Mouse (Mus musculus): ENCODE measurements around the gene Ccdc78. TPM values are rescaled to one million over a fixed set of nuclear protein-coding genes. Genes with fewer than 3 reads are reported as not detected.

The Ccdc78 gene
- polyA plus RNA-seq, 1 experiment = 0.08 TPM

GRCm38 (mm10) chr17:25833291-25833663 lies 46.9 kb downstream of the Ccdc78 start, which contains the start of gene Stub1:
Gene Stub1, minus strand, starts transcription at chr17:25833404.
- peaks cover 6% of the 10 kb centered on the region for H3K36me3 ChIP-seq (ENCODE audit: control insufficient read depth, insufficient read depth)

DNA sequence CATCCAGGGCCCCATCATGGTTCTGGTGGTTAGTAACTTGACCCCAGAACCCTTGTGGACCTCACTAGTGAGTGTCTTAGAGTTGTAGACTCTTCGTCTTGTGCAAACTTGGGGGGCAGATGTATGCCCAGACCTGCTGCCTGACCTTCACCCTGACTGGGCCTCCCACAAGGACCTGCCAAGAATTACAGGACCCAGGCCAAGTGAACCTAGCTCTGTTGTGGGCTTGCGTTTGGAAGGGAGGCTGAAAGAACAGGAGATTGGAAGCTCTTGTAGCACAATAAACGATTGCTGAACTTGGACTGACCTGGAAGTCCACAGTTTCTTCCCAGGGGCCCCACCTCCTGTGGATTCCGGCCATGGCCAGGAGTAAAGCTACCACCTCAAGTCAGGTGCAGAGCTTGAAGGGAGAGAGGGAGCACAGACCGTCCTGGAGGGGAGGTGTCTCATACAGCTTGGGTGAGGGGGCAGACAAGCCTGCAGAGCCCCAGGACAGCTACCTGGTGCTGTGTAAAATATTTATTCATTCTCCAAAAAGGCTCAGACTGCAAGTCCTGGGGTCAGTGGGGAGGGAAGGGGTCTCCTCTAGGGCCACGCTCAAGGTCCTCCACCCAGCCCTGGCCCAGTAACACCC lies 47.7 kb downstream of the Ccdc78 start:
- TF ChIP-seq REST (IDR thresholded peaks at IDR 0.05; ENCODE audit: insufficient read depth, insufficient read length) (no peak), TCF12 (IDR thresholded peaks at IDR 0.05; ENCODE audit: insufficient read depth, poor library complexity, severe bottlenecking) (no peak), SRF (IDR thresholded peaks at IDR 0.05; ENCODE audit: control insufficient read depth, insufficient read length, low read depth) (no peak), MYOD1 (IDR thresholded peaks at IDR 0.05; ENCODE audit: control insufficient read depth in 1 of 3, insufficient read length in 2 of 3, low read depth in 2 of 3) (no peak), E2F4 (IDR thresholded peaks at IDR 0.05; ENCODE audit: insufficient read depth) (no peak), CEBPB (IDR thresholded peaks at IDR 0.05; ENCODE audit: insufficient read depth, poor library complexity, severe bottlenecking) (no peak), USF1 (IDR thresholded peaks at IDR 0.05; ENCODE audit: low read depth) (no peak), TCF3 (IDR thresholded peaks at IDR 0.05; ENCODE audit: insufficient read length, low read depth) (no peak), MAX (IDR thresholded peaks at IDR 0.05; ENCODE audit: low read depth) (no peak), MYOG (IDR thresholded peaks at IDR 0.05; ENCODE audit: control insufficient read depth in 1 of 3, insufficient read depth in 1 of 3, insufficient read length in 2 of 3, low read depth in 2 of 3) (no peak), POLR2AphosphoS2 (IDR thresholded peaks at IDR 0.05; ENCODE audit: insufficient read length, low read depth) (no peak), POLR2A (IDR thresholded peaks at IDR 0.05; ENCODE audit: insufficient read length, low read depth) (no peak)
- Histone ChIP-seq H3K79me2 (ENCODE audit: control insufficient read depth, insufficient read depth) (peaks cover 36% of the 10 kb centered on the region), H3K4me3 (peak overlapping the region; percentile 52), H3K4me2 (ENCODE audit: low read depth) (peak overlapping the region; percentile 94), H3K27me3 (ENCODE audit: control insufficient read depth, insufficient read depth, insufficient read length) (no peaks in the 10 kb centered on the region), H3ac (ENCODE audit: control insufficient read depth, insufficient read length) (peak overlapping the region; percentile 46), H3K36me3 (ENCODE audit: control insufficient read depth, insufficient read depth) (peaks cover 9% of the 10 kb centered on the region)

More at GRCm38 (mm10) chr17:25833291-25833663, 46.9 kb downstream of the Ccdc78 start, which contains the start of gene Stub1:
- Histone ChIP-seq H3K79me2 (ENCODE audit: control insufficient read depth, insufficient read depth) (peaks cover 37% of the 10 kb centered on the region), H3K4me2 (ENCODE audit: low read depth) (peak within 1 kb of the TSS; percentile 94), H3K27me3 (ENCODE audit: control insufficient read depth, insufficient read depth, insufficient read length) (no peaks in the 10 kb centered on the region), H3ac (ENCODE audit: control insufficient read depth, insufficient read length) (peak within 1 kb of the TSS; percentile 46), H3K4me3 (peak within 1 kb of the TSS; percentile 52)
- peak; percentile 86 for TF ChIP-seq USF1 (IDR thresholded peaks at IDR 0.05; ENCODE audit: low read depth)
- TF ChIP-seq POLR2A (IDR thresholded peaks at IDR 0.05; ENCODE audit: insufficient read length, low read depth) = peak; percentile 38
- no peak for TF ChIP-seq CEBPB (IDR thresholded peaks at IDR 0.05; ENCODE audit: insufficient read depth, poor library complexity, severe bottlenecking)
- TF ChIP-seq MYOG (IDR thresholded peaks at IDR 0.05; ENCODE audit: control insufficient read depth in 1 of 3, insufficient read depth in 1 of 3, insufficient read length in 2 of 3, low read depth in 2 of 3) = peak; percentile 29 to 84 (median 59)
- TF ChIP-seq E2F4 (IDR thresholded peaks at IDR 0.05; ENCODE audit: insufficient read depth) = no peak
- peak in 2 of 3 experiments; percentile 67 to 72 for TF ChIP-seq MYOD1 (IDR thresholded peaks at IDR 0.05; ENCODE audit: control insufficient read depth in 1 of 3, insufficient read length in 2 of 3, low read depth in 2 of 3)
- peak; percentile 70 for TF ChIP-seq POLR2AphosphoS2 (IDR thresholded peaks at IDR 0.05; ENCODE audit: insufficient read length, low read depth)
- TF ChIP-seq SRF (IDR thresholded peaks at IDR 0.05; ENCODE audit: control insufficient read depth, insufficient read length, low read depth) = peak; percentile 63

GRCm38 (mm10) chr17:25834595-25835222 lies 48.3 kb downstream of the Ccdc78 start:
- peaks cover 10% of the 10 kb centered on the region for H3K36me3 ChIP-seq (ENCODE audit: control insufficient read depth, insufficient read depth)

GRCm38 (mm10) chr17:25835301-25835700 lies 48.9 kb downstream of the Ccdc78 start:
- peaks cover 13% of the 10 kb centered on the region for H3K36me3 ChIP-seq (ENCODE audit: control insufficient read depth, insufficient read depth)
- no peak overlapping the region for H3K4me2 ChIP-seq (ENCODE audit: low read depth)
- no peak for TF ChIP-seq MYOD1 (IDR thresholded peaks at IDR 0.05; ENCODE audit: control insufficient read depth in 1 of 3, insufficient read length in 2 of 3, low read depth in 2 of 3)
- no peak for TF ChIP-seq TCF12 (IDR thresholded peaks at IDR 0.05; ENCODE audit: insufficient read depth, poor library complexity, severe bottlenecking)
- no peak for TF ChIP-seq MYOG (IDR thresholded peaks at IDR 0.05; ENCODE audit: control insufficient read depth in 1 of 3, insufficient read depth in 1 of 3, insufficient read length in 2 of 3, low read depth in 2 of 3)
- TF ChIP-seq POLR2AphosphoS2 (IDR thresholded peaks at IDR 0.05; ENCODE audit: insufficient read length, low read depth) = no peak
- TF ChIP-seq USF1 (IDR thresholded peaks at IDR 0.05; ENCODE audit: low read depth) = no peak
- TF ChIP-seq REST (IDR thresholded peaks at IDR 0.05; ENCODE audit: insufficient read depth, insufficient read length) = no peak
- TF ChIP-seq SRF (IDR thresholded peaks at IDR 0.05; ENCODE audit: control insufficient read depth, insufficient read length, low read depth) = no peak
- no peak for TF ChIP-seq TCF3 (IDR thresholded peaks at IDR 0.05; ENCODE audit: insufficient read length, low read depth)
- no peak for TF ChIP-seq CEBPB (IDR thresholded peaks at IDR 0.05; ENCODE audit: insufficient read depth, poor library complexity, severe bottlenecking)
- no peak for TF ChIP-seq POLR2A (IDR thresholded peaks at IDR 0.05; ENCODE audit: insufficient read length, low read depth)
- TF ChIP-seq E2F4 (IDR thresholded peaks at IDR 0.05; ENCODE audit: insufficient read depth) = no peak
- H3K79me2 ChIP-seq (ENCODE audit: control insufficient read depth, insufficient read depth) = peaks cover 31% of the 10 kb centered on the region
- H3ac ChIP-seq (ENCODE audit: control insufficient read depth, insufficient read length) = no peak overlapping the region
- H3K27me3 ChIP-seq (ENCODE audit: control insufficient read depth, insufficient read depth, insufficient read length) = no peaks in the 10 kb centered on the region
- H3K4me3 ChIP-seq = no peak overlapping the region

More at GRCm38 (mm10) chr17:25834595-25835222, 48.3 kb downstream of the Ccdc78 start:
- Histone ChIP-seq H3ac (ENCODE audit: control insufficient read depth, insufficient read length) (no peak overlapping the region), H3K4me3 (peak overlapping the region; percentile 52), H3K27me3 (ENCODE audit: control insufficient read depth, insufficient read depth, insufficient read length) (no peaks in the 10 kb centered on the region), H3K79me2 (ENCODE audit: control insufficient read depth, insufficient read depth) (peaks cover 31% of the 10 kb centered on the region), H3K4me2 (ENCODE audit: low read depth) (peak overlapping the region; percentile 94)
- TF ChIP-seq REST (IDR thresholded peaks at IDR 0.05; ENCODE audit: insufficient read depth, insufficient read length) (no peak), E2F4 (IDR thresholded peaks at IDR 0.05; ENCODE audit: insufficient read depth) (no peak), TCF3 (IDR thresholded peaks at IDR 0.05; ENCODE audit: insufficient read length, low read depth) (no peak), MYOG (IDR thresholded peaks at IDR 0.05; ENCODE audit: control insufficient read depth in 1 of 3, insufficient read depth in 1 of 3, insufficient read length in 2 of 3, low read depth in 2 of 3) (no peak), MAX (IDR thresholded peaks at IDR 0.05; ENCODE audit: low read depth) (no peak), USF1 (IDR thresholded peaks at IDR 0.05; ENCODE audit: low read depth) (no peak), TCF12 (IDR thresholded peaks at IDR 0.05; ENCODE audit: insufficient read depth, poor library complexity, severe bottlenecking) (no peak)
